Mouse (Mus musculus): ENCODE data around the gene AC161166.1.
"Not testable (repeated sequence)": the region's sequence is repeated elsewhere in the genome, so short reads cannot be mapped to it uniquely, and the experiment has no call there.

Gene AC161166.1

DNA sequence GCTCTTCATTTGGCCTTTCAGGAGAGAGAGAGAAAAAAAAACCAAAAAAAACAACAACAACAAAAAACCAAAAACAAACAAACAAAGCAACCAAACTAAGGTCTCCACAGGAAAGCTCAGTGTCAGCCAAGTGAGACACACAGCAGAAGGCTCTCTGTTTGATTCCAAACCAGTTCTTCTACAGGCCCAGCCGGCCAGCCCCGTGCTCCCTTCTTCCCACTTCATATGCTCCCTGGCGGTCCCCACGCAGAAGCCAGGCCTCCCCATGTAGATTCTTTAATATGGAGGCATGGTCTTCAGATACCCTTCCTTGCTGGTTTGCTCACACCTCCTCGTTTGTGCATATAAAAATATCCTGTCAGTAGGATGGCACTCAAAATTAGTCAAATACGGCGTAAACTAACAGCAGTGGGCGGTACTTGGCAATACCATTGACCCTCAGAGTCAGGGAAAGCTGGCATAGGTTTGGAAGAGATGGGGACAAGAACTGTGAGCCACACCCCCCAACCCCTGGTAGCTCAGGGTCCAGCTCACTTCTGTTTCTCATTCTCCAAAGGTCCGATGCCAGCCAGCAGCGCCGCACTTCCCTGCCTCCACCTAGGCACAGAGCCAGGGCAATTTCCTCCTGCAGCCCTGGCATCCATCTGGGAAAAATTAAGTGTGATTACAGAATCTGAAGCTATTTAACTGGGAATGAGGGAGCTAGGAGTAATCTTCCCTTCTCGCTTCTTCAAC, 13.6 kb upstream of the AC161166.1 start:
- no peak for DNase-seq

DNA sequence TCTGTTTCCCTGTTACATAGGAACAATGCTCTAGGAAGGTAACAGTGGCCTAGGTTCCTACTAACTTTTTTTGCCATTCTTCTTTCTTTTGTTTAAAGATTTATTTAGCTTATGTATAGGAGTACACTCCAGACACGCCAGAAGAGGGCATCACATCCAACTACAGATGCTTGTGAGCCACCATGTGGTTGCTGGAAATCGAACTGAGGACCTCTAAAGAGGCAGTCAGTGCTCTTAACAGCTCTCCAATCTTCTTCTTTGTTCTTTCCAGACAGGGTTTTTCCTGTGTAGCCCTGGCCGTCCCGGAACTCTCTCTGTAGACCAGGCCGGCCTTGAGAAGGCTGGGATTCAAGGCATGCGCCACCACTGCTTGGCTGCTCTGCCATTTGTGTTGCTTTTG, 12.7 kb upstream of the AC161166.1 start:
- DNase-seq: no peak

DNA sequence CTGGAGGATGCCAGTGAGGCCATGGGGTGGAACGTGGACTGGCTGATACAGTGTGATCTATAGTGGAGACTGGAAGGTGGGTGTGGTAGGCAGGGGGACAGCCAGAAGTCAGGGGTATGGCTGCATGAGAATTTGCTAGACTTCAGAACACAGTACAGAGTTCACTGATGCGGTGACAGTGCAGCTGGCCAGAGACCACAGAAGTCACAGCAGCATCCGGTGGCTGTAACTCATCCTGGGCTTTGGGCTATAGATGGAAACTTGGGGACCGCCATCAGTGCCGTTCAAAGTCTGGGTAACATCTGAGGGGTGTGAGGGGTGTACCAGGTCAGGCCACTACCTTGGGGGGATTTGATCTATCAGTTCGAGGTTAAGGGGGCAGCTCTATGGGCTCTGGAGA, 11.5 kb upstream of the AC161166.1 start:
- no peak for DNase-seq

DNA sequence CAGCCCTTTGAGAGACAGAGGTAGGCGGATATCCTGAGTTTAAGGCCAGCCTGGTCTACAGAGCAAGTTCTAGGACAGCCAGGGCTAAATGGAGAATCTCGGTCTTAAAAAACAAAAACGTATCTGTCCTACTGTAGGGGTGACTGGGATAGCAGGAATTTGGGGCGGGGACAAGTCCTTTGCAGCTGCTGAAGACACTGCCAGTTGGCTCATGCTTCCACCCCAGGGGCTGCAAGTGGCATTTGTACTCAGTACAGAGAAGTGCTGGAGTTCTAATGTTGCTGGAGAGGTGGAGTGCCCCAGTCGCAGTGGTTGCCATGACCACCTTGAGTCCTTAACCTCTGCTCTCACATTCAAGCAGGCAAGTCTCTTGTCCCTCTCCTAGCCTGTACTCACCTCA, 10.6 kb upstream of the AC161166.1 start:
- DNase-seq: no peak

DNA sequence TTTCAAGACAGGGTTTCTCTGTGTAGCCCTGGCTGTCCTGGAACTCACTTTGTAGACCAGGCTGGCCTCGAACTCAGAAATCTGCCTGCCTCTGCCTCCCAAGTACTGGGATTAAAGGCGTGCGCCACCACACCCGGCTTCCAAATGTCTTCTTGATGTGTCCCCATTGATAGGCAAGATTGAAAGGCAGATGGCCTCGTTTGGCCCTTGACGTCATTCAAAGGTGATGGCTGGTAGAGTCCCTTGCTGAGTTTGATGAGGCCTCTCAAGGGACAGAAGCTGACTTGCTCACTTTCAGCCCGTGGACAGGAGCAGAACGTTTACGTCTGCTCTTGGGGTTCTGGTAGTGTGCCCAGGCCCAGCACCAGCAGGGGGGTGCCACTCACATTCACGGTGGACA, 7.8 kb upstream of the AC161166.1 start:
- DNase-seq: not testable (repeated sequence)

DNA sequence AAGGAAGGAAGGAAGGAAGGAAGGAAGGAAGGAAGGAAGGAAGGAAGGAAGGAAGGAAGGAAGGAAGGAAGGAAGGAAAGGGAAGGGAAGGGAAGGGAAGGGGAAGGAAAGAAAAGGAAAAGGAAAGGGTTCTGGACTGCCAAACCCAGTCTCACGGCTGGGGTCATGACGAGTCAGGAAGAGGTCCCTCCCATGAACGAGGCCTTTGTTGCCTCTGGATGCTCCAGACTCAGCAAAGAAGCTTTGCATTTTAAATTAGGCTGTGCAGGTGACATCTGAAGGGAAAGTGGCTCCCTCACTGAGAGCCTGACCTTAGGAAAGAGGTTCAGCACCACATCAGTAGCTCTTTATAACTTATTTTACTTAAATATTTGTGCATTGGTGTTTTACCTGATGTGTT, 6.9 kb upstream of the AC161166.1 start:
- no peak for DNase-seq

DNA sequence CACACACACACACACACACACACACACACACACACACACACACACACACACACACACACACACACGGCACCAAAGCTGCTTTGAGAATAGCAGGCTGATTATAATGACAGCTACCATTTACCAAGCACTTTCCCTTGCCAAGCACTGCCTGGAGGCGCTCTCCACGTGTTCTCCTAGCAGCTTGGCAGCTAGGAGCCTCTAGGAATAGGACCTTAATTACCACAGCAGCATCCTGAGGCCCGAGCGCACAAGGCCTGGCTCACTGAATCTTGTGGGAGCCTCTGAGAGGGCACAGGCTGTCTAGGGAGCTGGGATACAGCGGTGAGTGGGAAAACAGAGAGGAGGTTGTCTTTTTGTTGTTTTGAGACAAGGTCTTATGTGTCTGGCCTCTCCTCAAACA, 5.4 kb upstream of the AC161166.1 start:
- DNase-seq: no peak

DNA sequence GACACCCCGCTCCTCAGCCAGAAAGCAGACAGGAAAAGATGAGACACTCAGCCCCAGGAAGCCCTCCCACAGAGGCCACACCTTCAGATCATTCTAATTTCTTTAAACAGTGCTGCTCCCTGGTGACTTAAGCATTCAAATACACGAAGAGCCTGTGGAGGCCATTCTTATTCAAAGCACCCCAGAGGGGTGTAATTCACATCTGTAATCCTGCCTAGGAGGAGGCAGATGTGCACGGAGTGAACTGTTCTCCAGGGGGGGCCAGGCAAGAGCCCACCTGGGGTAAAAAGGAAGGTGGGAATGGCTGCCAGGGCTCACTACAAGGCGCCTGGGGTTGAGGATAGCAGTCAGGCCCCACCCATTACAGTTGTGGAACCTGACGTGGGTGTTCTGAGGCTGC, 4.8 kb upstream of the AC161166.1 start:
- DNase-seq: no peak

DNA sequence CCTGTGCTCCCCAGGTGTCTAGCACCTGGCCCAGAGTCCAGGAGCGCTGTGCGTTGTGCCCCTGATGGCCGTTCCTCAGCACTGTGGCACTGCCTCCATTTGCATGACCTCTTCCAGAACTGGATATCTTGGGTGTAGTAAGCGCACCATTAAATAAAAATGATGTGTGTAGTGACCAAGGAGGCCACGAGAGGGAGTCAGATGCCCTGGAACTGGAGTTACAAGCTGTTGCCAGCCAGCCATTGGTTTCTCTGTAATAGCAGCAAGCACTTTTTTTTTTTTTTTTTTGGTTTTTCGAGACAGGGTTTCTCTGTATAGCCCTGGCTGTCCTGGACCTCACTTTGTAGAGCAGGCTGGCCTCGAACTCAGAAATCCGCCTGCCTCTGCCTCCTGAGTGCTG, 4.1 kb upstream of the AC161166.1 start:
- DNase-seq: not testable (repeated sequence)

DNA sequence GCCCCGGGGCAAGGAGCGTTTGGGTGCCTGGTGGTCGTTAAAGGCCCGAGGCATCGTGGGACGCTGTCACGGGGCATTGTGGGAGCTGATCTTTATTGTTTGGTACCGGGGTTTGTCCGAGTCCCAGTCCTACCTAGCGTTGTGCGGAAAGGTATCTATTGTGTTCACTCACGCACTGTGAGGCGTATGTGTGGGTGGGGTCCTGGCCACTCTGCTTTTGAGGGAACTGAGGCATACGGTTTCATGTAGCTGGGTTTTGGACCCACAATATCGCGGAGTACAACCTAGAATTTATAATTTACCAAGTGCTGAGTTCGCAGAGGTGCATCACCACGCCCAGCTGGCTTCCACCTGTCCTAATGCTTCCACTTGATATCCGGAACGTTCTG, 4.5 kb downstream of the AC161166.1 start:
- no peak for DNase-seq

DNA sequence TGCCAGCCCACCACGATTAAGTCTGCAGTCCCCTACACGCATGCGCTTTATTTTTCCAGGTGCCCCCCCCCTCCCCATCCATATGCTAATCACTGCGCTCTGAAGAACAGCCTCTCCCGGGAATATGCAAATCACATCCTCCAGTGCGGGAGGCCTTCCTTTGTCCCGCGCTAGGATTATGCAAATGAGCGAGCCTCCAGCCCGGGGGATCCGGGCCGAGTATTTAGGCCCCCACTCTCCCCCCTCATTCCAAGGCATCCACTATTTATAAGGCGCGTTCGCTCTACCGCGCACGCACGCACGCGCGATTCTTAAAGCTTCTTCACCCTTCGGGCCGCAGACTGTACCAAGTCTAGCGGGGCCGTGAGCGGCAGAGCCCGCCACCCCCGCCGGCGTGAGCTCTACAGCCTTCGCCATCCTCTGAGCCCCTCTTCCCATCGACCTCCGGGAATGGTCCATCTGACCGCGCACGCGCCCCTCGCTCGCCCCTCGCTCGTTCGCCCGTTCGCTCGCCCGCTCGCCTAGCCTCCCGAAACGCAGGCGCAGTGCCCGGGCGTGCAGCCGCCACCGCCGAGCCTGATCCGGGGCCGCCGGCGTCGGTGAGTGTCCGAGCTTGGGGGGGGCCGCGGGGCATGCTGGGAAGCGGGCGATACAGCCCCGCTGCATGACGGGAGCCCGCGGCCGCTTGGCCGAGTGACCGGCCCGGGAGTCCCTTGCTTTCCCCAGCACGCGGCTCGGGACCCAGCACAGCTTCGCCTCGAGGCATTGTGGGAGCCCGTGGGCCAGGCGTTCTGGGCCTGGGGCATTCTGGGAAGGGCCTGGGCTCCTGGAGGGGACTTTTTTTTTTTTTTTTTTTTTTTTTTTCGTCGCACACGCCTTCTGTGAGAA, 5.2 kb downstream of the AC161166.1 start, which contains the start of gene Zfp428:
Gene Zfp428 (plus strand): TSS at position 169 of the 888 bp plus-strand sequence.
- DNase-seq: peak; percentile 87

DNA sequence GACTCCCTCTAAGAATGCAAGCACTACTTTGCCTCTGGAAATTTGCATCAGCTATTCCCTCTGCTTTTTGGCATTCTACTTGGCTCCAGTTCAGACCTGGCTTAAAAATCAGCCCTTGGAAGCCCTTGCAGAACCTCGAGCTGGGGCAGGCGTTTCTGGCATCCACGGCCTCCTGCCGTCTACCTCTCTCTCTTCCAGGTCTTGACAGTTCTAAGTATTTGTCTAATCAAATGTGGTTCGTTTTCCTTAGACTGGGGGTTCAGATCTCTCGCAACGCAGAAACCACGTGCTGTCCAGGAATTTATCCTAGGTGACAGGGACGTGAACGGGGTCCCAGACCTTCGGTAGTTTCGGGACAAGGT, 5.8 kb downstream of the AC161166.1 start:
- peak; percentile 31 for DNase-seq

DNA sequence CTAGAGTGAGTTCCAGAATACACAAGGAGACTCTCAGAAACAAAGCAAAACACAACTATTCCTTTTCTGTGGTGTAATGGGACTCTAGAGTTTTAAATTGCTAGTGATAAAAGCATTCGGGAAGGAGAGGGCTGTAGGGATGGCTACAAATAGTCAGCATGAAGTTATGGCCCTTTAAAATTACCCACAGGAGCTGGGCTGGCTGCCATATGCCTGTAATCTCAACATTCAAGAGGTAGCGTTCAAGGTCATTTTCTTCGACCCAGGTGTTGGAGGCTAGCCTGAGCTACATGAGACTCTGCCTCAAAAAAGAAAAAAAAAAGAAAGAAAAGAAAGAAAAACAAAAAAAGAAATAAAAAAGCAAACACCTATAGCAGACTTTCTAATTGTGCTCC, 6.2 kb downstream of the AC161166.1 start:
- no peak for DNase-seq

DNA sequence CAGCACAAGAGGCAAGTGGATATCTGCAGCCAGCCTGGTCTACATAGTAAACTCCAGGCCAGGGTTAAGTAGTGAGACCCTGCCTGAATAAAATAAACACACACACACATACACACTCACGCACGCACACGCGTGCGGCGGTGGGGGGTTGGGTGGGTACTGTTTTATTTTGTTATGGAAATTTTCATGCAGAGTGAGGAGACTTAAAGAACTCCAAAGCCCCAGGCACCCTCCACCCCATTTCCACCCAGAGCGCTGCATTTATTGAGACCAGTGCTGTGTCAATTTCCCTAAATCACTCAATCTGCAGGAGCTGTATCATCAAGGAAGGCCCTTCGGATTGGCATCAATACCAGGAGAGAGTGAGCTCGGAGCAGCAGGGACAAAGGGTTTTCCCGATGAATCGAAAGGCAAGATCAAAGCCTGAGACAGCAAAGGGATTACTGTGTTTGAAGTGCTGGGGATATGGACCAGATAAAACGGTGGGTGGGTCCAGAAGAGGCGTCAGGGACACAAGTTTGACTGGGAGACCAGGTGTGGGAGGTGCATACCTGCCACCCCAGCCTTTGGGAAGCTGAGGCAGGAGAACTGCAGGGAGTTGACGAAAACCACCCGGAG, 6.7 kb downstream of the AC161166.1 start:
- DNase-seq: no peak

DNA sequence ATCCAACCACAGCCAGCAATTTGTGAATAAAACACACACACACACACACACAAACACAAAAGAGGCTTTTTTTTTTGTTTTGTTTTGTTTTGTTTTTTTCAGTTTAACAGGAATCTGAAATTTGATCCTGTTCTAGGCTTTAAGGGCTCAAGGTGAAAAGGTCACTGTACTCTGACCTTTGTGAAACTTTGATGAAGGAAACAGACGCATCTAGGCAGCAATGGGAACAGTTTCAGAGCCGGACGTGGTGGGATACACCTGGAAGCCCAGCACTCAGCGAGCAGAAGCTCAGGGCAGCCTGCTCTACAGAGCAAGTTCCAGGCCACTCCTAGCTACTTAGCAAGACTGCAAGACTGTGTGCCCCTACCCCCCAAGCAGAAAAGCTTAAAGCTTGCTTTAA, 7.4 kb downstream of the AC161166.1 start:
- no peak for DNase-seq

DNA sequence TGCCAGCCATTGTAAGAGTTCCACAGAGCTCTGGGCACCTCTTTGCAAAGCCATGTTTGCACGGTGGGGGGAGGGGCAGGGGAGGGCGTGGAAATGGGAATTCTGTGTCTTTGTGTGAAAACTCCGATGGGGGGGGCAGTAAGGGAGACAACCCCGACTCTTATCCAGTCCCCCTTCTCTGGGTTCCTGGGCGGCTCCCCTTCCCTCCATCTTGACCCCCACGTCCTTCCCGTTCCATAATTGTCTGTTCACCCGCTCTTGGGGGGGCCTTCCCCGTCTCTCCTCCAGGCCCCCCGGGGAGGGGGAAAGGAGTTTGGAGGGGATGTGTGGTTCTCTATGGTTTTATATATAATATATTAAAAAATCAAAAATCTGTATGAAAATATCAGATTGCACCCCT, 8.3 kb downstream of the AC161166.1 start:
- no peak for DNase-seq

DNA sequence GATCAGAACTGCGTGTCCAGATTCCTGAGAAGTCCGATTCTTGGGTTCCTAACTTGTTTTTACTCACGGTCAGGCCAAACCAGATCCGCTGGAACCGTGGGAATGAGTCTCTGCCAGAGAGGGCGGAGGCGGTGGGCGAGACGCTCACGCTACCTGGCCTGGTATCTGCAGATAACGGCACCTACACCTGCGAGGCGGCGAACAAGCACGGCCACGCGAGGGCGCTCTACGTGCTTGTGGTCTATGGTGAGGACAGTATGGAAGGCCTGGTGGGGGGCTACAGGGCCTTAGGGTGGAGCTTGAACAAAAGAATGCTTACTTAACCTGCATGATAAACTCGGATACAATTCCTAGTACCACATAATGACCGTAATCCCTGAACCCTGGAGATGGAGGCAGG, 10.8 kb downstream of the AC161166.1 start:
- peak; percentile 56 for DNase-seq

DNA sequence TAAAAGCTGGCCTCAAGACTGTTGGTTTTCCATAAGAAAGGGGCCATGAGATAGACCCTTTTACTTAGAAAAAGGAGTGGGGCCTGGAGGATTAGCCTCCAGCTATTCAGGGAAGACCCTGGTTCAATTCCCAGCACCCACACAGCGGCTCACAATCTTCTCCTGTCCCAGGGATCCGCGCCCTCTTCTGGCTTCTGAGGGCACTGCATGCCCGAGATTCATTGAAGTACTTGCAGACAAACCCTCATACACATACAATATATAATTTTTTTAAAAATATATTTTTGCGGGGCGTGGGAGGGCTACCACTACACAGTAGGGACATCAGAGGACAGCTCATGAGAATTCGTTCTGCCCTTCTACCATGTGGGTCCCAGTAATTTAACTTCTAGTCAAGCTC, 11.3 kb downstream of the AC161166.1 start:
- DNase-seq: peak; percentile 56

DNA sequence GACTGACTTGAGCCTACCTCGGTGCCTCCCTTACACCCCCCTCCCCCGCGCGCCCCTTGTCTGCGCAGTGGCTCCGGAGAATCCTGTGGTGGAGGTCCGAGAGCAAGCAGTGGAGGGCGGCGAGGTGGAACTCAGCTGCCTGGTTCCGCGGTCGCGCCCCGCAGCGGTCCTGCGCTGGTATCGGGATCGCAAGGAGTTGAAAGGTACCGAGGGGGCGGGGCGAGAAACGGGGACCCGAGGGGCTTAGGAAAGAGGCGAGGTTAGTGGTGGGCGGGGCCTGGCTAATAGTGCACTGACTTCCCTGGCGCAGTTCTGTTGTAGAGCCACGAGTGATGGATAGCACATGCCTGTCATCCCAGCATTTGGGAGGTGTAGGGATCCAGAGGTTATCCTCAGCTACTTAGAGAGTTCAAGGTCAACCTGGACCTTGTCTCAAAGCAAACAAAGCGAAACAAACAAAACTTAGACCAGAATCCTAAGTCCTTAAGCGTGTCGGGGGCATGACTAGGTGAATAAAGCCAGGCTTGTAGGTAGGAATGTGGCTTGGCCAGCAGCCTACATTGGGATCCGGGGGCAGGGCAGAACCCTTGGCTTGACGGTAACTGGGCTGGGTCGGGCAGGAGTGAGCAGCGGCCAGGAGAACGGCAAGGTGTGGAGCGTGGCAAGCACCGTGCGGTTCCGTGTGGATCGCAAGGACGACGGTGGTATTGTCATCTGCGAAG, 12.2 kb downstream of the AC161166.1 start:
- no peak for DNase-seq

DNA sequence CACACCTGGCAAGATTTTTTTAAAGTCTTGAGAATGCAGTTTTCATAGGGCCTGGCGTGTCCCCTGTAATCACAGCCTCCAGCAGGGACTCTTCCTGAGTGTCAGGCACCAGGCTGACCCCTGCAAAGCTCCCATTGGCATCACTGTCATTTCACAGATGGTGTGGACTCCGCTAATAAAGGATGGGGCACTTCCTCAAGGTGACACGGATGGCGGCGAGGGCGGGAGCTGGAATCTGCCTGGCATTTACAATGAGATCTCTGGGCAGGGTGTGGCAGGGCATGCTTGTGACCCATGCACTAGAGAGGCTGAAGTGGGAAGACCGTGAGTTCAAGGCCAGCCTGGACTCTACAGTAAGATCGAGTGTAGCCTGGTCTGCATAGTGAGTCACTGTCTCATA, 24.0 kb downstream of the AC161166.1 start:
- DNase-seq: no peak

DNA sequence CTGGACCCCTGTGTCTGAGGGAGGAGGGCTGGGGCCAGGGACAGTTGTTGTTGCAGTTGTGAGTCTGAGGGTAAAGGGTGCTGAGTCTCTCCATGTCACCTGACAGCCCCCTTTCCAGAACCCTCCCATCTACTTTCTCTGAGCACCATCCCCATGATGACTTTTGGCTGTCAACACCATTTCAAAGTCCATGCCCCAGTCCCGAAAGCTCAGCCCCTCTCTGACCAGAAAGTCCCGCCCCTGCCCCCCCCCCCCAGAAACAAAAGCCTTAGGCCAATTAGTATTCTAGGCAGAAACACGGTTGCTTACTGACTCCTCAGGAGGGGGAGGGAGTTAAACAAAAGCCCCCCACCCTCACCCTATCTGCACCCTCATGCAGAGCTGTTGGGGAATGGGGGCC, 24.9 kb downstream of the AC161166.1 start:
- DNase-seq: no peak

DNA sequence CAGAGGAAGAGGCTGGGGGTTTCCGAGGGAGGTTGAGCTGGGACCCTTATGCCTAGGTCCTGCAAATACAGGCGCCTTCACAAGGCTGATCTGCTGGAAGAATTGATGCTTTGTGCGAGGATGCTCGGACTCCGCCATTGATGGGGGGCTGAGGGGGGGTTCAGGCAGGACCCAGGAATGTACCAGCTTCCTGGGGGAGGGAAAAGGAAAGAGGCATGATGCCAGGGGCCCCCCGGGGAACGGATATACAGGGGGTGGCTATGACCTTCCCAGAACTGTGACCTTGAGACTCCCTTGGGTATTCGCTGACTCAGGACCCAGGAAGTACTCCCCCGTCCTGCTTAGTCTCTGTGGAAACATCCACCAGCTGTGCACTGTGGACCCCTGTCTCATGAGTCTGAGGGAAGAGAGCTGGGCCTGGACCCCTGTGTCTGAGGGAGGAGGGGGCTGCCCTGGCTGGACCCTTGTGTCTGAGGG, 25.6 kb downstream of the AC161166.1 start:
- no peak for DNase-seq

DNA sequence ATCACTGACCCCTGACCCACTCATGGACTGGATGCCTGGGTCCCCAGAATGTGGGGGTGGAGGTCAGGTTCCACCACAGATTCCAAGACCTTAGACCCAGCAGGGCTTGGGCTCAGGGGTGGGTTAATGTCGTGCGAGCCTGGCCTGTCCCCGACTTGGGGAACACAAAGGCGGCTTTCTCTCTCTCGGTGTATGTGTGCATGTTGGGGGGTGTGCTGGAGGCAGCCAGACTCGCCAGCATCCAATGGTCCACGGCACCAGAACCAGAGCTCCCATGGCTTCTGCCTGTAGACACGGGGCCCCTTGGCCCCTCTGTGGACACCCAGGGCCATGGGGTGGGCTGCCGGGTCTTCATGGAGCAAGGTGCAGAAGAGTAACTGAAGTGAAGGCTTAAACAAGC, 26.8 kb downstream of the AC161166.1 start:
- DNase-seq: no peak

Measured in lung, postnatal 36 days (tissue).